Mouse (Mus musculus) spleen, postnatal 4 days (tissue): Measurements from ENCODE around the gene Xirp2.
"Not testable (repeated sequence)": the region's sequence is repeated elsewhere in the genome, so short reads cannot be mapped to it uniquely, and the experiment has no call there.

Source experiments
- DNase-seq, 2 experiments: peaks; one replicate each; pipeline ENCODE4 v3.0.0; 2022; ENCODE audit warnings: low spot score in 2 of 2

Gene Xirp2

DNA sequence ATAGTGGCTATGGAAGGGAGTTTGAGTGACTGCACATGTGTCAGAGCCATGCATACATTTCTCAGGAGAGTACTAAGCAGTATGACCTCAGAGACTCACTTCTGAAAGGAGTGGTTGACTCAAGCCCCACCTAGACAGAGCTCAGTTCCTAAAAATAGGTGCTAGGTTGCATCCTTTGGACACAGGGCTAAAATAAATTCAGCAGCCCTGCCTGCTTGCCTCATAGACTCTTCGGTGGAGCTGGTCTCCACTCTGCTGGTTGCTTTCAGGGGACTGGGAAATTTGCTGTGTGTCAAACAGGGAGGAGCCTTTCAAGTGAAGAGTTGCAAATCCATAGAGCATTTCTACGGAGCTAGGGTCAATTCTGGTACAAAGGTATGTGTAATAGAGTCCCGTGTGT, at the start of gene Xirp2:
Gene Xirp2, plus strand, starts transcription at position 223 of the 400 bp plus-strand sequence.
- no peak for DNase-seq

DNA sequence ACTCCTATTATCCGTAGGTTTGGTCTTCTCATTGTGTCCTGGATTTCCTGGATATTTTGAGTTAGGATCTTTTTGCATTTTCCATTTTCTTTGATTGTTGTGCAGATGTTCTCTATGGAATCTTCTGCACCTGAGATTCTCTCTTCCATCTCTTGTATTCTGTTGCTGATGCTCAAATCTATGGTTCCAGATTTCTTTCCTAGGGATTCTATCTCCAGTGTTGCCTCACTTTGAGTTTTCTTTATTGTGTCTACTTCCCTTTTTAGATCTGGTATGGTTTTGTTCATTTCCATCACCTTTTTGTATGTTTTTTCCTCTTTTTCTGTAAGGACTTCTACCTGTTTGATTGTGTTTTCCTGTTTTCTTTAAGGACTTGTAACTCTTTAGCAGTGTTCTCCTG, 32.4 kb upstream of the Xirp2 start, which contains the start of gene Gm21830:
Gene Gm21830, plus strand, starts transcription at position 301 of the 400 bp plus-strand sequence.
- not testable (repeated sequence) for DNase-seq

- no peak for DNase-seq
Measured at GRCm38 (mm10) chr2:67420853-67421252, 24.9 kb upstream of the Xirp2 start.

GRCm38 (mm10) chr2:67422799-67423198, 23.0 kb upstream of the Xirp2 start:
- DNase-seq = no peak

DNA sequence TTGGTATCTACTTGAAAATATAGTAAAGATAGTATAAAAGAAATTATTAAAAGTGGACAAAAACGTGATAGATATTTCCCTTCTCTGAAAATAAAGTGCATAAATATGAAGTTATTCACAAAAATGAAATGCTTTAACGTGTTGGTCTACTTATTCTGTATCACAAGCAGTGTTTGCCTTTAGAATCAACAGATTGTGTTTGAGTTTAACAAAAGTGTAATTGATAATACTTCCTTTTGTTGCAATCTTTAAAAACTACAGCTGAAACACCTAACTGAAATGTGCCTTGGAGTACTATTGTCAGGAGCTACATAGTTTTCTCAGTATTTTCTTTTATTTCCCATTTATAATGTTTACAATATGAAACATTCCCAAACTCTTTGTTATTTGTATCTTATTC, 12.7 kb upstream of the Xirp2 start, which contains the start of gene Gm26727:
Gene Gm26727, minus strand, starts transcription at position 101 of the 400 bp plus-strand sequence.
- no peak for DNase-seq

- DNase-seq = no peak
Measured at GRCm38 (mm10) chr2:67438309-67438708, 7.5 kb upstream of the Xirp2 start.

DNA sequence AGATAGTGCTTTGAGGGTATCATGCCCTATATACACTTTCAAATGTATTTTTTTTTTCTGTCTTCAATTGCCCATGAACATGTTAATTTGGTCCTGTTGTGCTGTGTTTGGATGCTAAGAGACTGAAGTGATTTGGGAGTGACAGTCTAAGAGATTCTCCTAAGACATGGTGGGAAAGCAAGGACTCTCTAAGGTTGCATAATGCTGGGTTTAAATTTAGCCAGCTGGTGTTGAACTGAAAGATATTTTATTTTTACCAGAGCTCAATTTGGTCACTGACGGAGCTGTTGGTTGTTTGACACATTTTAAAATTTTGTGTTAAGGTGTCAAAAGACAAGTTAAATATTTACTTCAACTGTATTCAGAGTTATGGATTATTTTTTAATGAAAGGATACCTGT, 970 bp downstream of the Xirp2 start:
- no peak for DNase-seq

DNA sequence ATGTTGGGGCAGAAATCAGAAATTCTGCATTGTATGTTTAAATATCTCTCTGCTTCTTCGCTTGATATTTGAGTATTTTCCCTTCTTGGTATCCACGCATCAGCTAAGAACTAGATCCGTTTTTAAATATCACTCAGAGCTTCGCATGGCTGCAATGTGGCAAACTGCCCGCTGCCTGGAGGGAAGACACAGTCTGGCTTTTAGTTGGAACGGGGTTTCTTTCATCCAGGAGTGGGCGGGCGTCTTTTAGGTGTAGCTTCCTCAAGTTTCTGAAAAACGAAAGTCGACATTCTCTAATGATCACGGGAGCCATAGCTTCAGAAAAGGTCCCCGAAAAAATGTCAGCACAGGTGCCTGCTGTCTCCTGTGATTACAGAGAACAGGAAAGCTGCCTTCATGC, 1.4 kb downstream of the Xirp2 start:
- DNase-seq = no peak

GRCm38 (mm10) chr2:67460857-67461256, 15.1 kb downstream of the Xirp2 start:
- DNase-seq = no peak

DNA sequence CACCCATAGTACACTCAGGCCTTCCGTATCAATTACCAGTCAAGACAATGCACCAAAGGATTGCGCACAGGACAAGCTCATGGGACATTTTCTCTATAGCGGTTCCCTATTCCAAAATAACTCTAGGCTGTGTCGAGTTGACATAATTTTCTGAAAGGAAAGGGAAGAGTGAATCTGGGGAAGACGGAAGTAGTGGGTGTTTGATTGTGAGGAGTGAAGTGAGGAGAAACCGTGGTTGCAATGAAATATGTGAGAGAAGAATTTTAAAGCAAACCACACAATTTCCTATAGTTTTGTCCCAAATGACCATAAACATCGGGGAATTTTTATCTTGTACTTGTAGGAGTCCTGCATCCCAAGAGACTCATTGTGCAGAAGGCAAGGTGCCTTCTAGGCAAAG, 21.2 kb downstream of the Xirp2 start:
- DNase-seq = no peak

GRCm38 (mm10) chr2:67470030-67470429, 24.2 kb downstream of the Xirp2 start:
- not testable (repeated sequence) for DNase-seq

DNA sequence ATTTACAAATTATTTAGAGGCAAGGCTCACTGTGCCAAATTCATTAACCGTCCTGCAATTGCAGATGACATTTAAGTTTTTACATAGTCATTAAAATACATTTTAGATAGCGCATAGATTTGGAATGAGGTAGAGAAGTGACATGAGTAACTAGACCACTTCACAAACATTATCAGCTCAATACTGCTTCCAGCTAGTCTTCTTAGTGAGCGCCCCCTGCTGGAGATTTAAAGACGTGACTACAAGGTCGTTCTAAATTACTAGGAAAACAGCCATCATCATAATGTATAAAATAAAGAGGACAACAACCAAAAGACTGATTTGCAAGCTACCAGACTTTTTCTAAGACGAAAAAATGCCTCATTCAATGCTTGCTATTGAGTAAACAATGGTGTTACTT, 32.0 kb downstream of the Xirp2 start:
- no peak for DNase-seq

- no peak for DNase-seq
Measured at GRCm38 (mm10) chr2:67481051-67481450, 35.2 kb downstream of the Xirp2 start.

- DNase-seq = no peak
Measured at GRCm38 (mm10) chr2:67486721-67487120, 40.9 kb downstream of the Xirp2 start.

DNA sequence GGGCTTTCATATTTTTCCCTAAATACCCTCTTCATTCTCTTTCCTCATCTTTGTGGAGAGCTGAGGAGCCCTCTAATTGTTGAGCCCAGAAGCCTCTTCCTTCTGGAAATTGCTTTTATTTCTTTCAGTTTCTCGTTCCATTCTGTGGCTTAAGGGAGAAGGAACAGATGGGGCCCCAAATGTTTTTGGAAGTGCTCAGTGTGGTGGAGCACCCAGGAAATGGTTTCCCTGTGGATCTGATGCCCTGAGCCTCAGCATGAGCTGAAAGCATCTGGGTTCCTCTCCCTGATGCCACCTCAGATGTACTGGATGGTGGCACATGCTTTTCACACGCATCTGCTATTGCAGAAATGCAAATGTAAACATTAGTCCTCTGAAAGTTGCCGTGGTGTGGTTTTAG, 41.4 kb downstream of the Xirp2 start:
- no peak for DNase-seq

DNA sequence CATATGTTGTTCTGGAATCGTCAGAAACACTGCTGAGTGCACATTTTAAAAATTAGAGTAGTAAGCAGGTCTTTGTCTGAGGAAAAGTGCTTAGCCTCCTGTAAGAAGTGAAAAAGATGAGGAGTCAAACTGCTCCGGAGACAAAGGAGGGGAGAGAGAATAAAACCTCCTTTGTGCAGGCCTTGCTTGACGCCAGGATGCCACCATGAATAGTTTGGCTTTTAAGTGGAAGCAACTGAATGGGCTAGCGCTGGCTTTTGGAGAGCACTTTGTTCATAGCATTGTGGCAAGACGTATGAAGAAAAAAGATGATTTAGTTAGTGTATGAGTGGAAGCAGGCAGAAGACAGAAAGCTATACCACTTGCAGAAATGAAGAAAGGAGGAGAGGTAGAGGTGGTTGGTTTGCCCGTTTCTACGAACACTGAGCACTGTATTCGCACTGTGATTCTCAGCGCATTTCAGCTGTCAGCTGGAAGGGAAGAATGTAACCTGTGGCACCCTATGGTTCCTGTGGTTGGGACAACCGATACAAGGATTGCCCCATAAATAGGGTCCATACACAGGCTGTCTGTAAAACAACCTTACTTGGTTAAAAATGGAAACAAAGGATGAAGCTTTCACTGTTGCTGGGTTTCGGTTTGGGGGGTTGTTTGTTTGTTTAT, 42.8 kb downstream of the Xirp2 start:
- DNase-seq = no peak

DNA sequence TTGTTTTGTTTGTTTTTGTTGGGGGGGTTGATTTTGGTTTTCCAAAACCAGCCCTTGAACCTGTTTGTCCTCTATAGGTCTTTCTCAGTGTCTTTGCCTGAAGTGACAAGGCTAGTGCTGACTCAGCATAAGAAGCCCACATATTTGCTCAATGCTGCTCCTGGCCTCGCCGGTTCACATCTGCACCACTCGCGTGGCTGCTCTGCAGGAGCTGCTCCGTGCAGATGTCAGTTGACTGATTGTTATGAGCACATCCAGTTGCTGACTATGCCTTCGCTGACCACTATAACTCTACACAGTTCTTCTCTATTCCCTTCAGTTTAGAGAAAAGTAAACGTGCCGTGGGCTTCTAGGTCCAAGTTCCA, 43.3 kb downstream of the Xirp2 start:
- no peak for DNase-seq

GRCm38 (mm10) chr2:67505457-67505856, 59.7 kb downstream of the Xirp2 start:
- no peak for DNase-seq

- no peak for DNase-seq
Measured at GRCm38 (mm10) chr2:67516405-67516804, 70.6 kb downstream of the Xirp2 start.

DNA sequence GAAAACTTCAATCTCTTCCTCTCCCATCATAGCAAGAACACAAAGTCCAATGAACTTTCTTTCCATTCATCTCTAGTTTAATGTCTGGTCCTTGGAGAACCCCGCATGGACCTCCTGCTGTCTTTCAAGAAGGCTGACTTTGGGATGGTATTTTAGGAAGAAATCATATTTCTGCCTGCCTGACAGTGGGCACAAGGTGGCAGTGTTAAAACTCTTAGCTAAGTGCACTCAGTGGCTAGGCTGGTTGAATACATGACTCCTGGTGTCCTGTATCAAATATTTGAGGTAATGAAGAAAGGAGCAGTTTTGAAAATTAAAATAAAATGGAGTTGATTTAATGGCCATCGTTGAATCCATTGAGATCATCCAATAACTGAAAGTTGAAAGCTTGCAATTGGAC, 89.5 kb downstream of the Xirp2 start:
- DNase-seq = no peak

DNA sequence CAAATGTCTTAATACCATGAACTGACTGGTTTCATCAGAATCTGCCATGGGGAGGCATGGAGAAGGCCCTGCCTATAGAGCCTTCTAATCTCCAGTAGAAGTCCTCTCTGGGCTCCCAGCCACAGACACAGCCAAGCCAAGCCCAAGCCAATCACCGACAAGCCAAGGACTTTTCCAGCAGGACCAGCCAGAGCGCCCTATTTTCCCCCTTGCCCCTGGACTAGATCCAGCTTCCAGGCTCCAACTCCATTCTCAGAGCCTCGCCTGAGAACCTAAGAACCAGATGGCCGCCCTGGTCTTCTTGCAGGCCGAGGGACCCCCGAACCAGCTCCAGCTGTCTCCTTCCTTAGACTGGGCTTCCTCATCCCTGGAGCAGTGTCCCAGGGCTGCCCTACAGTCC, 93.6 kb downstream of the Xirp2 start:
- DNase-seq = no peak

GRCm38 (mm10) chr2:67541957-67542696, 96.3 kb downstream of the Xirp2 start:
- no peak for DNase-seq

- no peak for DNase-seq
Measured at GRCm38 (mm10) chr2:67544426-67544825, 98.6 kb downstream of the Xirp2 start.
